Mouse (Mus musculus) kidney, adult 2 months (tissue): Measurements from ENCODE around the gene Tecpr2.

ENCODE experiments used
- CTCF ChIP-seq: fragments of 200-500 bp; conservative IDR thresholded peaks from 2 replicates; pipeline ENCODE4 v1.5.1; 2011; ENCODE audit warnings: low read depth, mild to moderate bottlenecking, control low read depth, low read length, moderate library complexity, mixed read lengths; ENCODE audit not compliant: insufficient read depth, insufficient read length
- POLR2A ChIP-seq: fragments of 200-500 bp; IDR thresholded peaks from one replicate; pipeline ENCODE4 v1.6.1; 2011; ENCODE audit warnings: low read depth, low read length, control low read depth

GRCm38 (mm10) chr12:111008500-111009490 is 119.7 kb downstream of the Tecpr2 start:
- TF ChIP-seq POLR2A (no peak), CTCF (no peak)
